Mouse (Mus musculus): Measurements from ENCODE around the gene Vhl. TPM values are rescaled to one million over a fixed set of nuclear protein-coding genes. Genes with fewer than 3 reads are reported as not detected.
A peak's percentile ranks its signal among the peaks of the same experiment; 100 is the strongest.

Vhl gene
- total RNA-seq, 2 experiments from 2014 or later: 5.1 to 5.9 TPM

DNA sequence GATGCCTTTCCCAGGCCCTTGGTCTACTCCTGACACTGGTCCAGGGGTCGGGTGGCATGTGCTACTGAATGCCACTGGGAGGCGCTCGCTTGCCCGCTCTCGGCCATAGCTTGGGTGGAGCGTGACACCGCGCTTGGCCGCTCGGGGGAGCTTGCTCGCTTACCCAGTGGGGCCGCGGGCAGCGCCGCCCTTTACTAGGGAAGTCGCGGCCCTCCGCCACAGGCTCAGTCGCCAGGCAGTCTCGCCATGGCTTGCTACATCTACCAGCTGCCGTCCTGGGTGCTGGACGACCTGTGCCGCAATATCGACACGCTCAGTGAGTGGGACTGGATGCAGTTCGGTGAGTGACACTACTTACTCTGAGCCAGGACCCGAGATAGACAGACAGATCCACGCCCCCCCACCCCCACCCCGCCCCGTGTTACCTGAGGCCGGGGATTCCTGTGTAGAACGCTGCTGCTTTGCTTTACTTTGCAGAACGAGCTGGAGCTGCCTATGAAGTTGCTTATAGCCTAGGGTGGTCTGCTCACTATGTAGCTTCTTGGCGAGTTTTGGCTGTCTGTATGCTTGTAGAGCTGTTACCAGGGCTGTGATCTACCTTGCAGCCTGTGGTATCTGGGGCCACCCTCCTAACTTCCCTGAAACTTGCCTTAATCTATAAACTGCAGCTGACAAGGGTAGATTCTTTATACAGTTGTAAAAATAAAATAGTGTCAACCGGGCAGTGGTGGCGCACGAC lies 14.7 kb downstream of the Vhl start, which contains the start of gene Irak2:
TSS of gene Irak2 (plus strand) at position 166 of the 739 bp plus-strand sequence.
- Histone ChIP-seq H3K27ac (peak within 1 kb of the TSS; percentile 90), H3K4me3 (peak within 1 kb of the TSS; percentile 82)
- TF ChIP-seq CTCF (IDR thresholded peaks at IDR 0.05): peak; percentile 100
- peak; percentile 97 for DNase-seq
- intact Hi-C loops (cut with DNase I): loop anchor here (1.0 to 5.0 kb wide), 3 partner anchors 43 to 104 kb away; partner anchors contain the start of genes Sec13 and Tatdn2

DNA sequence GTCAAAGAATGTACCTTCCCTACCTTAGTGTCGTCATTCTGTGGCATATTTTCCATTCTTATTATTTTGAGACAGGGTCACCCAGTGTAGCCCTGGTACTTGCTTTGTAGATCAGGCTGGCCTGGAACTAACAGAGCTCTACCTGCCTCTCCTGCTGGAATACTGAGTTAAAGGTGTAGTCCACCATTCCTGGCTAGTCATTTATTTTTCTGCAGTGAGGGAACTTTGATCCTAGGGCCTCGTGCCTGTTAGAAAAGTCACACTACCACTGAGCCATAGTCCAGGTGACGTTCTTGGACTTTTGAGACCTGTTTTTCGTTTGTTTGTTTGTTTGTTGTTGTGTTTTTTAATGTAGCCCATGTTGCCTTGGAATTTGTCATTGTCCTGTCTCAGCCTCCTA lies 15.4 kb downstream of the Vhl start:
- Histone ChIP-seq H3K4me3 (peak overlapping the region; percentile 82), H3K27ac (peak overlapping the region; percentile 90)
- intact Hi-C loops (cut with DNase I): loop anchor here (5.0 kb wide), 2 partner anchors 58 to 103 kb away; partner anchors contain the start of genes Sec13 and Tatdn2
- no peak for DNase-seq
- no peak for TF ChIP-seq CTCF (IDR thresholded peaks at IDR 0.05)

DNA sequence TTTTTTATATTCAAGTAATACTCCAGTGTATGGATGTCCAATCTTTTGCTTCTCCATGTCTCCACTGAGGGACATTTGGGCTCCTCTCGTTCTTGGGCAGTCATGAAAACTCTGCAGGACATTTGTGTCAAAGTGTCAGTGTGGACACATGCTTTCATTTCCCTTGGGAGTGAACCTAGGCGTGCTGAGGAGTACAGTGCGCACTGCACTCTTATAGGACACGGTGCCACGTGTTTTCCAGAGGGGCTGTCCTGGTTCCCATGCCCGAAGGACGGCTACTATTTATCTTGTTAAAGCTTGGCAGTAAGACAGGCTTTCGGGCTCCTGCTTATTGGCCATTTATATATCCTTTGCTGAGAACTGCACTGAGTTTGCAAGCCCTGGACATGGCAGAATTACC lies 18.8 kb downstream of the Vhl start:
- H3K27ac ChIP-seq: peak overlapping the region; percentile 35; the same call in 1 of the 2 replicates
- intact Hi-C loops (cut with DNase I): no loop called here
- DNase-seq: no peak
- no peak for TF ChIP-seq CTCF (IDR thresholded peaks at IDR 0.05)
- no peak overlapping the region for H3K4me3 ChIP-seq

GRCm38 (mm10) chr6:113643021-113643420 lies 19.3 kb downstream of the Vhl start:
- no peak for TF ChIP-seq CTCF (IDR thresholded peaks at IDR 0.05)
- no peak for DNase-seq
- Histone ChIP-seq H3K4me3 (no peak overlapping the region), H3K27ac (peak overlapping the region; percentile 32; the same call in 1 of the 2 replicates)
- intact Hi-C loops (cut with DNase I): no loop called here

DNA sequence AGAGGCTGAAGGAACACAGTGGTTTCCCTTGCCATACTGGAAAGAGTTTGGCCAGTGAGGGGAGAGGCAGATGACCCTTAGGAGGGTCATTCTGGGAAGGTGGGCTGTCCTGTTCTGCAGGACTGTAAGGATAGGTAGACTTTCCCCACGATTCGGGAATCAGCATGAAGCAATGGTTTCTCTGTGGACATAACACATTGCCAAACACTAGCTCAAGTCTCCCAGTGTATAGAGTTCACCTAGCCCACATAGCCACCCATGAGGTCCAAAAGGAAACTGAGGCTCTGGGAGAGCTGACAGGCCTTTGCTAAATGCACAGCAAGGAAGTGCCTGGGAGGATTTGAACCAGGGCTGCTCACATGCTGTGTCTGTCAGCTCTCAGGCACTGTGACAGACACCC lies 20.2 kb downstream of the Vhl start:
- no peak overlapping the region; the same call in 1 of the 2 replicates for H3K4me3 ChIP-seq
- H3K27ac ChIP-seq: peak overlapping the region; percentile 81
- intact Hi-C loops (cut with DNase I): no loop called here
- no peak for DNase-seq
- TF ChIP-seq CTCF (IDR thresholded peaks at IDR 0.05): no peak

DNA sequence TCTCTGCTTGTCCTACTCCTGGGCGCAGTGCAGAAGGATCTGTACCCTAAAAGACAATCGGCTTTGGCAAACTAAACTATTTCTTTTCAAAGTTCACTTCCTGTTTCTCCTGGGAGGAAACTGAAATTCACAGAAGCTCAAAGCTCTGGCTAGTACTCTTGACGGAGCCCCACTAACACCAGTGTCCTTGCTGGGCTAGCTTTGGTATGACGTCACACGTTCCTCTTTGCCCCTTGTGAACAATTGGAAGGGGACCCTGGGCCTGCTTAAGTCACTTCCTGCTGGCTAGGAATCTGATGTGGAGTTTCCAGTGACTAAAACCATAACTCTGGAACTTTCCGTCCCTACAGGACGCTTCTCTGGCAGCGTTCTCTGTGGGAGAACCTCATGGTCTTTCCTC lies 21.0 kb downstream of the Vhl start:
- intact Hi-C loops (cut with DNase I): no loop called here
- H3K27ac ChIP-seq: peak overlapping the region; percentile 81
- peak; percentile 57 for DNase-seq

GRCm38 (mm10) chr6:113649346-113650196 lies 25.8 kb downstream of the Vhl start:
- Histone ChIP-seq H3K27ac (no peak overlapping the region), H3K4me3 (no peak overlapping the region)
- no peak for DNase-seq
- TF ChIP-seq CTCF (IDR thresholded peaks at IDR 0.05): no peak
- intact Hi-C loops (cut with DNase I): no loop called here

More for the DNA sequence above, 21.0 kb downstream of the Vhl start:
- H3K4me3 ChIP-seq: peak overlapping the region; percentile 35
- TF ChIP-seq CTCF (IDR thresholded peaks at IDR 0.05): no peak

- no peak for DNase-seq
- H3K27ac ChIP-seq: no peak overlapping the region
- no peak for TF ChIP-seq CTCF (IDR thresholded peaks at IDR 0.05)
- no peak overlapping the region for H3K4me3 ChIP-seq
- intact Hi-C loops (cut with DNase I): no loop called here
Measured at GRCm38 (mm10) chr6:113650197-113650640, 26.5 kb downstream of the Vhl start.

- Histone ChIP-seq H3K27ac (no peak overlapping the region), H3K4me3 (no peak overlapping the region)
- intact Hi-C loops (cut with DNase I): no loop called here
- no peak for TF ChIP-seq CTCF (IDR thresholded peaks at IDR 0.05)
- no peak for DNase-seq
Measured at GRCm38 (mm10) chr6:113651626-113652025, 27.9 kb downstream of the Vhl start.

DNA sequence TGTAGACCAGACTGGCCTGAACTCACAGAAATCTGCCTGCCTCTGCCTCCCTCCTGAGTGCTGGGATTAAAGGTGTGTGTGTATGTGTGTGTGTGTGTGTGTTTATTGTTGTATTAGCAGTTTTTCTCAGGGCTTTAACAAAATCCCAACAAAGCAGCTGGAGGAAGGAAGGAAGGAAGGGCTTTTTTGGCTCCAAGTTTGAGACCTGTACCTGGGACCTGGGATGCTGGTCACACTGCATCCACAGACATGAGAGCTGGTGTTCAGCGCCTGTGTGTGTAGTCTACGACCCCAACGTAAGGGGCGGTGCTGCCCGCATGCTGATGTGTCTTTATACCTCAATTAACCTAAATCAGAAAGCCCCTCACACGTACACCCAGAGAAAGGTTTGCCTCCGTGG lies 29.8 kb downstream of the Vhl start:
- no peak for TF ChIP-seq CTCF (IDR thresholded peaks at IDR 0.05)
- DNase-seq: no peak
- intact Hi-C loops (cut with DNase I): no loop called here
- Histone ChIP-seq H3K4me3 (no peak overlapping the region), H3K27ac (peak overlapping the region; percentile 67)

GRCm38 (mm10) chr6:113654102-113654501 lies 30.3 kb downstream of the Vhl start:
- TF ChIP-seq CTCF (IDR thresholded peaks at IDR 0.05): no peak
- intact Hi-C loops (cut with DNase I): no loop called here
- no peak overlapping the region for H3K4me3 ChIP-seq
- peak overlapping the region; percentile 67 for H3K27ac ChIP-seq
- no peak for DNase-seq

DNA sequence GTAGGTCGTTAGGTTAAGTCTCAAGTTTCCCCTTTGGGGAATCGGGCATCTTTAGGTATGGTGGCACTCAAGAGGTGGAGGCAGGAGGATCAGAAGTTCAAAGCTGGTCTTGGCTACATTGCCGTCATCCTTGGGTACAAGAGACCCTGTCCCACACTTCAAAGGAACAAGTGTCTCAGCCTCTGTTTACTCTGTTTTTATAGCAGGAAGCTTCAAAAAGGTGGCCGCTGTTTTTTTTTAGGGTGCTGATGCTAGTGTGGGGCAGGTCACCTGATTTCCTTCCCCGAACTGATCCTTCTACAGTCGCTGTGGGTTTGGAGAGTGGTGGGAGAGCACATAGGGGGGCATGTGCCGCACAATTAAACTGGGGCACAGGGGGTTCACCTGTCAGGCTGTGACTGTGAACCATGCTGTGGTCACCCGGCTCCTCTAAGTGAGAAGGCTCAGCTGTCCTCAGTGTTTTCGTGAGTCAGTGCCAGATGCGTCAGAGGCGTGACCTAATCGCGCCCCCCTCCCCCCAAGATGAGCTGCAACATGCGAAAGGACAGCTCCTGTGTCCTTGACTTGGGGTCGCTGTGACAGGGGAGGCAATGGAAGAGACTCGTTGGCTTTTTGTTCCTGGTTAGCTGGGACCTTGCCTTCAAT lies 31.1 kb downstream of the Vhl start:
- no peak for DNase-seq
- TF ChIP-seq CTCF (IDR thresholded peaks at IDR 0.05): no peak
- Histone ChIP-seq H3K4me3 (no peak overlapping the region), H3K27ac (peak overlapping the region; percentile 67; the same call in 1 of the 2 replicates)
- intact Hi-C loops (cut with DNase I): no loop called here
